Mouse (Mus musculus): ENCODE data around the gene Dock1. TPM values are rescaled to one million over a fixed set of nuclear protein-coding genes. Genes with fewer than 3 reads are reported as not detected.

The Dock1 gene
- total RNA-seq, 1 experiment = 24.3 TPM

DNA sequence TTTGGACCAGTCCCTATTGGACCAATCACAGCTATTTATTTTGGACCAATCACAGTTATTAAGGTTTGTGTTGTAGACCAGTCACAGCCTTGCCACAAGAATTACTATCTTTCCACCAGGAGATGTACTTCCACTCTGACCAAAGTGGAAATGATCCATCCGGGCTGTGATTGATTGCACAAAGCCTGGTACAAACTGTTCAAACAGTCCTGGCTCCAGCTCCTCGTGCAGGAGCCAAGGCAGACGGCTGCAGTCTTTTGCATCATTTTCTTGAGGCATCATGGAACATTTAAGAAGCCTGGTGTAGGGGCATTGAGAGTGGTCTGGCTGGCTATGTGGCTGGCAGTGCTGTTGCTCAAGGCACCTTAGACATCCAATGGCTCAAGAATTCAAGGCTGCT lies 358.7 kb downstream of the Dock1 start:
- no peaks in the 10 kb centered on the region for H3K36me3 ChIP-seq (ENCODE audit: control insufficient read depth, insufficient read depth, low read length, poor library complexity, severe bottlenecking)
- no peak overlapping the region for H3K27ac ChIP-seq (ENCODE audit: insufficient read depth, low read depth, low read length, poor library complexity, severe bottlenecking)
- TF ChIP-seq ZNF384 (IDR thresholded peaks at IDR 0.05; ENCODE audit: low read depth, low read length) = no peak
- no peak for TF ChIP-seq HCFC1 (IDR thresholded peaks at IDR 0.05; ENCODE audit: borderline replicate concordance, insufficient read depth, low read length)
- no peak for TF ChIP-seq CHD2 (IDR thresholded peaks at IDR 0.05; ENCODE audit: low read depth, low read length)
- no peak for TF ChIP-seq MAFK (IDR thresholded peaks at IDR 0.05; ENCODE audit: insufficient read depth, low read depth, low read length)
- no peak for TF ChIP-seq ZC3H11A (IDR thresholded peaks at IDR 0.05; ENCODE audit: borderline replicate concordance, low read depth, low read length)
- H3K4me1 ChIP-seq (ENCODE audit: control insufficient read depth in 2 of 2, insufficient read depth in 2 of 2, low read length in 2 of 2, poor library complexity in 1 of 2) = no peaks in the 10 kb centered on the region
- no peak overlapping the region for H3K9ac ChIP-seq (ENCODE audit: insufficient read depth, low read depth, low read length, poor library complexity, severe bottlenecking)
- no peak for DNase-seq (ENCODE audit: low read depth, low spot score)
- in situ Hi-C loops (cut with MboI; ENCODE audit: low sequenced_read_pairs in 2 of 2, unreplicated experiment in 2 of 2) = no loop called here
- no peak overlapping the region for H3K4me3 ChIP-seq (ENCODE audit: insufficient read depth in 1 of 2, low read depth in 1 of 2, low read length in 2 of 2, poor library complexity in 1 of 2, severe bottlenecking in 1 of 2)
- H3K9me3 ChIP-seq (ENCODE audit: control insufficient read depth, insufficient read depth, low read depth, low read length) = no peaks in the 10 kb centered on the region

DNA sequence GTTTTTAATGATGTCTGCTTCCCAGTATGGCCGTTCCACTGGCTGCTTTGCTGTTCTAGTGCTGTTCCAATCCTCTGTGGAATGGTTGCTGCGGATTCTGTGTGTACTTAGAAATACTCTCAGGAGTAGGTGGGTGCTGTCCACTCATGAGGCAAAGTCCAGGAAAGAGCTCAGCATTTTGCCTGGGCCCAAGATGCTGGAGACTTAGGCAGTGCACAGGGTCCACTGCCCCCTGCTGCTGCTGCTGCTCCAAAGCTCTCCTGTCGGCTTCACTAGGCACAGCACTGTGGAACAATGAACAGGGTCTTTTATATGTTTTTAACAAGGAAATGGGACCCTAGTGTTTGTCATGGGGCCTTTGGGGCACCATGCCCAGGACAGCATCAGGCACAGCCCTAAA lies 361.0 kb downstream of the Dock1 start:
- TF ChIP-seq MAFK (IDR thresholded peaks at IDR 0.05; ENCODE audit: insufficient read depth, low read depth, low read length) (no peak), ZC3H11A (IDR thresholded peaks at IDR 0.05; ENCODE audit: borderline replicate concordance, low read depth, low read length) (no peak), ZNF384 (IDR thresholded peaks at IDR 0.05; ENCODE audit: low read depth, low read length) (no peak), CHD2 (IDR thresholded peaks at IDR 0.05; ENCODE audit: low read depth, low read length) (no peak), HCFC1 (IDR thresholded peaks at IDR 0.05; ENCODE audit: borderline replicate concordance, insufficient read depth, low read length) (no peak)

DNA sequence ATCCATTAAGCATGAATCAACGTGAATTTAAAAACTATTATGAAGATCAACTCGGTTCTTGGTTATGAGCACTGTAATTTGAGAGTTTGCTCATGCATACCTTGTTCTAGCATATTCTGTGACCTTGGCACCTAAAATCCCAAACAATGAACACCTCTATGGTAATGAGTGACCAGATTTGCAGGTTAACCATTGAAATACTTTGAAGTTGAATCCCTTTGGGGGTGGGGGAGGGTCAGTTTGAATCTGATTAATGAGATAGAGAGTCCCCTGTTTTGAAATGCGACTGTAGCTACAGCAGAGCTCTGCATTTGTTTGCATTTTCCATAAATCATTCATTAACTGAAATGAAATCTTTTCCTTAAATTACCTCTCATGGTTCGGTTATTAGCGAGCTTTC lies 364.4 kb downstream of the Dock1 start:
- Histone ChIP-seq H3K27ac (ENCODE audit: insufficient read depth, low read depth, low read length, poor library complexity, severe bottlenecking) (no peak overlapping the region), H3K9ac (ENCODE audit: insufficient read depth, low read depth, low read length, poor library complexity, severe bottlenecking) (no peak overlapping the region), H3K9me3 (ENCODE audit: control insufficient read depth, insufficient read depth, low read depth, low read length) (no peaks in the 10 kb centered on the region), H3K4me1 (ENCODE audit: control insufficient read depth in 2 of 2, insufficient read depth in 2 of 2, low read length in 2 of 2, poor library complexity in 1 of 2) (no peaks in the 10 kb centered on the region), H3K4me3 (ENCODE audit: insufficient read depth in 1 of 2, low read depth in 1 of 2, low read length in 2 of 2, poor library complexity in 1 of 2, severe bottlenecking in 1 of 2) (no peak overlapping the region), H3K36me3 (ENCODE audit: control insufficient read depth, insufficient read depth, low read length, poor library complexity, severe bottlenecking) (no peaks in the 10 kb centered on the region)
- TF ChIP-seq CHD2 (IDR thresholded peaks at IDR 0.05; ENCODE audit: low read depth, low read length) (no peak), HCFC1 (IDR thresholded peaks at IDR 0.05; ENCODE audit: borderline replicate concordance, insufficient read depth, low read length) (no peak), ZNF384 (IDR thresholded peaks at IDR 0.05; ENCODE audit: low read depth, low read length) (no peak), MAFK (IDR thresholded peaks at IDR 0.05; ENCODE audit: insufficient read depth, low read depth, low read length) (no peak), ZC3H11A (IDR thresholded peaks at IDR 0.05; ENCODE audit: borderline replicate concordance, low read depth, low read length) (no peak)
- no peak for DNase-seq (ENCODE audit: low read depth, low spot score)
- in situ Hi-C loops (cut with MboI; ENCODE audit: low sequenced_read_pairs in 2 of 2, unreplicated experiment in 2 of 2) = no loop called here

More for the DNA sequence above, 361.0 kb downstream of the Dock1 start:
- Histone ChIP-seq H3K9ac (ENCODE audit: insufficient read depth, low read depth, low read length, poor library complexity, severe bottlenecking) (no peak overlapping the region), H3K36me3 (ENCODE audit: control insufficient read depth, insufficient read depth, low read length, poor library complexity, severe bottlenecking) (no peaks in the 10 kb centered on the region), H3K9me3 (ENCODE audit: control insufficient read depth, insufficient read depth, low read depth, low read length) (no peaks in the 10 kb centered on the region), H3K4me3 (ENCODE audit: insufficient read depth in 1 of 2, low read depth in 1 of 2, low read length in 2 of 2, poor library complexity in 1 of 2, severe bottlenecking in 1 of 2) (no peak overlapping the region), H3K4me1 (ENCODE audit: control insufficient read depth in 2 of 2, insufficient read depth in 2 of 2, low read length in 2 of 2, poor library complexity in 1 of 2) (no peaks in the 10 kb centered on the region), H3K27ac (ENCODE audit: insufficient read depth, low read depth, low read length, poor library complexity, severe bottlenecking) (no peak overlapping the region)
- in situ Hi-C loops (cut with MboI; ENCODE audit: low sequenced_read_pairs in 2 of 2, unreplicated experiment in 2 of 2) = no loop called here
- no peak for DNase-seq (ENCODE audit: low read depth, low spot score)

DNA sequence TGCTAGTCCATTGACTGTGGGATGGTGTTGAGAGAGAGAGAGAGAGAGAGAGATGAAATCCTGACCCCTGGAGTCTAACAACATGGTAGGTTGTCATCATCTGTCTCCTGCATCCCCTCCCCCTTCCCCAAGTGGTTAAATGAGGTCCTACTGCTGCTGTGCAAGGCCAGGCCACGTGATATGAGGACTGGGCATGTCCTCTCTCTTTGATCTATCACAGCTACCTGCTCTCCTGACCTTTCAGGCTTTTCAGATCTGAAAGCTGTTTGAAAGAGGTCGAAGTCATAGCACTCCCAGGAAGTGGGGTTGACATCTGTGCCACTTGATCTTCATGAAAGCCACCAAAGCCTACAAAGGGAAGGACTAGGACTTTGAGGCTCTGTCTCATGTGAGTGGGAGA lies 365.2 kb downstream of the Dock1 start:
- Histone ChIP-seq H3K9me3 (ENCODE audit: control insufficient read depth, insufficient read depth, low read depth, low read length) (no peaks in the 10 kb centered on the region), H3K27ac (ENCODE audit: insufficient read depth, low read depth, low read length, poor library complexity, severe bottlenecking) (no peak overlapping the region), H3K4me3 (ENCODE audit: insufficient read depth in 1 of 2, low read depth in 1 of 2, low read length in 2 of 2, poor library complexity in 1 of 2, severe bottlenecking in 1 of 2) (no peak overlapping the region), H3K9ac (ENCODE audit: insufficient read depth, low read depth, low read length, poor library complexity, severe bottlenecking) (no peak overlapping the region), H3K4me1 (ENCODE audit: control insufficient read depth in 2 of 2, insufficient read depth in 2 of 2, low read length in 2 of 2, poor library complexity in 1 of 2) (no peaks in the 10 kb centered on the region), H3K36me3 (ENCODE audit: control insufficient read depth, insufficient read depth, low read length, poor library complexity, severe bottlenecking) (no peaks in the 10 kb centered on the region)
- TF ChIP-seq MAFK (IDR thresholded peaks at IDR 0.05; ENCODE audit: insufficient read depth, low read depth, low read length) = no peak
- in situ Hi-C loops (cut with MboI; ENCODE audit: low sequenced_read_pairs in 2 of 2, unreplicated experiment in 2 of 2) = no loop called here
- DNase-seq (ENCODE audit: low read depth, low spot score) = no peak

DNA sequence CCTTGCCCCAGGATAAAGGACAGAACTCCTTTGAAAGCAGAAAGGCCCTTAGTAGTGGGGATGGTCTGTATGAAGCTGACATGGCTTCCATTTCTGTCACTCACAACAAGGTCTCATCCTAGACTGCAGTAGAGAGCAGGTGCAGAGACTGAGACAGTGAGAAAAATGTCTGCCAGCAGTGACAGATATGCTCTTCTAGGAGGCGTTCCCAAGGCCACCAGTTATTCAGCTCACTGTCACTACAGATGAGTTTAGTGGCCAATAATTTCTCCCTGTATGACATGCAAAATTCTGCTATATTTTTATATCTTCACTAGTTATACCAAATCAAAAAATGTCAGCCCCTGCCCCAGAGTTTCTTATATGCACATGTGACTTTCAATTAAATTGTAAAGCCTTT lies 368.5 kb downstream of the Dock1 start:
- in situ Hi-C loops (cut with MboI; ENCODE audit: low sequenced_read_pairs in 2 of 2, unreplicated experiment in 2 of 2) = no loop called here
- Histone ChIP-seq H3K4me3 (ENCODE audit: insufficient read depth in 1 of 2, low read depth in 1 of 2, low read length in 2 of 2, poor library complexity in 1 of 2, severe bottlenecking in 1 of 2) (no peak overlapping the region), H3K36me3 (ENCODE audit: control insufficient read depth, insufficient read depth, low read length, poor library complexity, severe bottlenecking) (no peaks in the 10 kb centered on the region), H3K27ac (ENCODE audit: insufficient read depth, low read depth, low read length, poor library complexity, severe bottlenecking) (no peak overlapping the region), H3K9me3 (ENCODE audit: control insufficient read depth, insufficient read depth, low read depth, low read length) (no peaks in the 10 kb centered on the region), H3K9ac (ENCODE audit: insufficient read depth, low read depth, low read length, poor library complexity, severe bottlenecking) (no peak overlapping the region), H3K4me1 (ENCODE audit: control insufficient read depth in 2 of 2, insufficient read depth in 2 of 2, low read length in 2 of 2, poor library complexity in 1 of 2) (no peaks in the 10 kb centered on the region)
- no peak for DNase-seq (ENCODE audit: low read depth, low spot score)
- TF ChIP-seq HCFC1 (IDR thresholded peaks at IDR 0.05; ENCODE audit: borderline replicate concordance, insufficient read depth, low read length) (no peak), ZC3H11A (IDR thresholded peaks at IDR 0.05; ENCODE audit: borderline replicate concordance, low read depth, low read length) (no peak)

Measured in ES-E14 (cell line).